Mouse (Mus musculus) kidney, embryonic 15.5 days (tissue): ENCODE measurements around the gene 1110012L19Rik. TPM values are rescaled to one million over a fixed set of nuclear protein-coding genes. Genes with fewer than 3 reads are reported as not detected.

Source experiments
- polyA plus RNA-seq: library from polyadenylated mRNA; unstranded; fragments of >200 nt; fragmentation: Nextera tagmentation; extraction: Ambion mirVana; gene quantifications from 2 replicates; pipeline ENCODE4 v1.2.1, GENCODE M21; 2015

Gene 1110012L19Rik
- polyA plus RNA-seq, 1 experiment from 2014 or later, result 36.4 TPM

Other genes with a start within 250 kb of the 1110012L19Rik start
- gene Ids, start 20.8 kb upstream of the 1110012L19Rik start, polyA plus RNA-seq, result 2.8 and 2.9 TPM in 2 replicates
- gene Tmem185a, start 91.3 kb downstream of the 1110012L19Rik start, polyA plus RNA-seq, result 43.1 and 44.1 TPM in 2 replicates